Mouse (Mus musculus) erythroblast, embryonic 14.5 days (primary cell): ENCODE measurements at regions not wholly inside any gene's neighbourhood (a gene's known extent, or its start where the extent isn't known, plus 50 kb on each side); places are given as distances from the start of the nearest gene placed in this dataset.

ENCODE experiments used
- GATA1 ChIP-seq: IDR thresholded peaks from 2 replicates; pipeline ENCODE4 v1.6.1; 2012; ENCODE audit warnings: low read length, inconsistent platforms, mixed read lengths
- TAL1 ChIP-seq: IDR thresholded peaks from 3 replicates; pipeline ENCODE4 v1.6.1; 2012; ENCODE audit warnings: low read length, inconsistent platforms, mixed read lengths

GRCm38 (mm10) chr9:32980846-32981245 lies 344.8 kb downstream of the Ets1 start:
- TF ChIP-seq GATA1 (no peak), TAL1 (no peak)
